Mouse (Mus musculus) midbrain, postnatal 0 days (tissue): ENCODE results near the gene Fam3b. TPM values are rescaled to one million over a fixed set of nuclear protein-coding genes. Genes with fewer than 3 reads are reported as not detected.

Source experiments
- ATAC-seq: fragments of 200-750 bp; cut with Nextera tagmentation; 2 replicates; pipeline ENCODE4 v1.8.0; 2017; ENCODE audit warnings: moderate number of reproducible peaks, mild to moderate bottlenecking, moderate TSS enrichment, moderate library complexity; ENCODE audit not compliant: low FRiP score
- DNase-seq: peaks from one replicate; pipeline ENCODE4 v3.0.0-alpha.2; 2015; ENCODE audit warnings: low spot score
- H3K27ac ChIP-seq: fragments of 300-500 bp; sonication (generic); 2 replicates; pipeline ENCODE4 v1.5.1; 2014; ENCODE audit warnings: low read depth, mild to moderate bottlenecking, low read length, mixed read lengths
- H3K27me3 ChIP-seq: fragments of 300-500 bp; sonication (generic); 2 replicates; pipeline ENCODE4 v1.6.1; 2014; ENCODE audit warnings: low read length, control low read depth, mixed read lengths; ENCODE audit not compliant: insufficient read depth
- H3K36me3 ChIP-seq: fragments of 300-500 bp; sonication (generic); 2 replicates; pipeline ENCODE4 v1.6.1; 2014; ENCODE audit warnings: low read length, control low read depth, mixed read lengths; ENCODE audit not compliant: insufficient read depth
- H3K4me1 ChIP-seq: fragments of 300-500 bp; sonication (generic); 2 replicates; pipeline ENCODE4 v1.6.1; 2014; ENCODE audit warnings: mild to moderate bottlenecking, control low read depth, antibody characterized with exemption, low read length, mixed read lengths; ENCODE audit not compliant: insufficient read depth
- H3K4me2 ChIP-seq: fragments of 300-500 bp; sonication (generic); 2 replicates; pipeline ENCODE4 v1.6.1; 2014; ENCODE audit warnings: low read depth, mild to moderate bottlenecking, low read length, mixed read lengths; ENCODE audit not compliant: poor library complexity, severe bottlenecking
- H3K4me3 ChIP-seq: fragments of 300-500 bp; sonication (generic); 2 replicates; pipeline ENCODE4 v1.5.1; 2014; ENCODE audit warnings: low read depth, mild to moderate bottlenecking, low read length, moderate library complexity
- H3K9ac ChIP-seq: fragments of 300-500 bp; sonication (generic); replicated peaks from 2 replicates; pipeline ENCODE4 v1.6.1; 2014; ENCODE audit warnings: mild to moderate bottlenecking, low read length, moderate library complexity, mixed read lengths; ENCODE audit not compliant: poor library complexity, severe bottlenecking
- H3K9me3 ChIP-seq: fragments of 300-500 bp; sonication (generic); 2 replicates; pipeline ENCODE4 v1.6.1; 2016; ENCODE audit warnings: low read length, control low read depth
- CTCF ChIP-seq: IDR thresholded peaks from 2 replicates; pipeline ENCODE4 v1.5.1; 2016; ENCODE audit warnings: antibody characterized with exemption, mild to moderate bottlenecking
- WGBS: fragments of 180-500 bp; shearing (Covaris S2); extraction: QIAGEN DNeasy Blood & Tissue Kit; methylation state at CpG from one replicate; pipeline ENCODE4 v1.1.7; 2014; 5-methylcytosine and 5-hydroxymethylcytosine counted together
- polyA plus RNA-seq: library from polyadenylated mRNA; unstranded; fragments of >200 nt; fragmentation: Nextera tagmentation; extraction: Ambion mirVana; gene quantifications from 2 replicates; pipeline ENCODE4 v1.2.1, GENCODE M21; 2015
- total RNA-seq: library from RNA; depleted of rRNA; stranded (reverse); fragments of >200 nt; gene quantifications from 2 replicates; pipeline ENCODE4 v1.2.3, GENCODE M21; 2014

The Fam3b gene
- total and polyA plus RNA-seq, 2 experiments from 2014 or later = not detected

GRCm38 (mm10) chr16:97476524-97476923 is 38.1 kb downstream of the Fam3b start:
- WGBS = 88% methylated on average over 1 of the region's 1 CpGs
- H3K4me3 ChIP-seq = no peak overlapping the region
- no peak for TF ChIP-seq CTCF
- H3K27ac ChIP-seq = no peak overlapping the region
- DNase-seq (no peak), ATAC-seq (no peak)
- H3K4me1 ChIP-seq = no peaks in the 10 kb centered on the region
- no peak overlapping the region for H3K4me2 ChIP-seq
- no peak overlapping the region for H3K9ac ChIP-seq
- no peaks in the 10 kb centered on the region for H3K9me3 ChIP-seq
- no peaks in the 10 kb centered on the region for H3K36me3 ChIP-seq
- no peaks in the 10 kb centered on the region for H3K27me3 ChIP-seq

- H3K9ac ChIP-seq = no peak overlapping the region
- H3K9me3 ChIP-seq = no peaks in the 10 kb centered on the region
- no peaks in the 10 kb centered on the region for H3K4me1 ChIP-seq
- no peak overlapping the region for H3K27ac ChIP-seq
- no peaks in the 10 kb centered on the region for H3K27me3 ChIP-seq
- H3K4me3 ChIP-seq = no peak overlapping the region
- no peak for DNase-seq
- H3K36me3 ChIP-seq = no peaks in the 10 kb centered on the region
- no peak for TF ChIP-seq CTCF
- H3K4me2 ChIP-seq = no peak overlapping the region
- ATAC-seq = no peak
- WGBS = 89% methylated on average over 3 of the region's 3 CpGs
Observed at GRCm38 (mm10) chr16:97475581-97475980, 39.0 kb downstream of the Fam3b start.

GRCm38 (mm10) chr16:97474671-97475070 is 39.9 kb downstream of the Fam3b start:
- no peak overlapping the region for H3K27ac ChIP-seq
- no peaks in the 10 kb centered on the region for H3K27me3 ChIP-seq
- no peak overlapping the region for H3K4me3 ChIP-seq
- ATAC-seq (no peak), DNase-seq (no peak)
- 84% methylated on average over 2 of the region's 2 CpGs for WGBS
- H3K36me3 ChIP-seq = no peaks in the 10 kb centered on the region
- no peaks in the 10 kb centered on the region for H3K4me1 ChIP-seq
- no peaks in the 10 kb centered on the region for H3K9me3 ChIP-seq
- H3K4me2 ChIP-seq = no peak overlapping the region
- H3K9ac ChIP-seq = no peak overlapping the region
- no peak for TF ChIP-seq CTCF

GRCm38 (mm10) chr16:97467993-97468791 is 46.4 kb downstream of the Fam3b start:
- Histone ChIP-seq H3K4me3 (no peak overlapping the region), H3K9ac (no peak overlapping the region), H3K4me2 (no peak overlapping the region), H3K4me1 (no peaks in the 10 kb centered on the region), H3K9me3 (no peaks in the 10 kb centered on the region), H3K36me3 (no peaks in the 10 kb centered on the region), H3K27me3 (no peaks in the 10 kb centered on the region), H3K27ac (no peak overlapping the region)
- ATAC-seq = no peak
- 84% methylated on average over 4 of the region's 4 CpGs for WGBS
- no peak for DNase-seq
- no peak for TF ChIP-seq CTCF

- Histone ChIP-seq H3K4me2 (no peak overlapping the region), H3K9me3 (no peaks in the 10 kb centered on the region), H3K4me1 (no peaks in the 10 kb centered on the region), H3K27me3 (no peaks in the 10 kb centered on the region), H3K36me3 (no peaks in the 10 kb centered on the region), H3K9ac (no peak overlapping the region), H3K4me3 (no peak overlapping the region), H3K27ac (no peak overlapping the region)
- no peak for TF ChIP-seq CTCF
- no peak for DNase-seq
- 82% methylated on average over 3 of the region's 3 CpGs for WGBS
- ATAC-seq = no peak
Observed at GRCm38 (mm10) chr16:97467472-97467871, 47.1 kb downstream of the Fam3b start.

- Histone ChIP-seq H3K27me3 (no peaks in the 10 kb centered on the region), H3K4me2 (no peak overlapping the region), H3K36me3 (no peaks in the 10 kb centered on the region), H3K4me3 (no peak overlapping the region), H3K4me1 (no peaks in the 10 kb centered on the region), H3K9ac (no peak overlapping the region), H3K9me3 (no peaks in the 10 kb centered on the region), H3K27ac (no peak overlapping the region)
- TF ChIP-seq CTCF = peak; percentile 77
- WGBS = 58% methylated on average over 4 of the region's 4 CpGs
- DNase-seq (peak; percentile 51), ATAC-seq (no peak)
Observed at GRCm38 (mm10) chr16:97466182-97466957, 48.2 kb downstream of the Fam3b start.
